Mouse (Mus musculus): ENCODE measurements around the gene Tchhl1.

The Tchhl1 gene

GRCm38 (mm10) chr3:93499129-93499528 lies 30.6 kb downstream of the Tchhl1 start:
- in situ Hi-C loops (cut with MboI; ENCODE audit: low sequenced_read_pairs): loop anchor here (25.0 kb wide), 1 partner anchor 137 kb away; no protein-coding TSS in a partner anchor

GRCm38 (mm10) chr3:93504536-93505189 lies 36.1 kb downstream of the Tchhl1 start:
- in situ Hi-C loops (cut with MboI; ENCODE audit: low sequenced_read_pairs): no loop called here

GRCm38 (mm10) chr3:93505960-93506863 lies 37.7 kb downstream of the Tchhl1 start:
- in situ Hi-C loops (cut with MboI; ENCODE audit: low sequenced_read_pairs): no loop called here

- in situ Hi-C loops (cut with MboI; ENCODE audit: low sequenced_read_pairs): no loop called here
Observed at GRCm38 (mm10) chr3:93506881-93507325, 38.3 kb downstream of the Tchhl1 start.

GRCm38 (mm10) chr3:93509301-93509700 lies 40.7 kb downstream of the Tchhl1 start:
- in situ Hi-C loops (cut with MboI; ENCODE audit: low sequenced_read_pairs): no loop called here

- in situ Hi-C loops (cut with MboI; ENCODE audit: low sequenced_read_pairs): no loop called here
Observed at GRCm38 (mm10) chr3:93511036-93511435, 42.5 kb downstream of the Tchhl1 start.

GRCm38 (mm10) chr3:93511801-93512200 lies 43.2 kb downstream of the Tchhl1 start:
- in situ Hi-C loops (cut with MboI; ENCODE audit: low sequenced_read_pairs): no loop called here

- in situ Hi-C loops (cut with MboI; ENCODE audit: low sequenced_read_pairs): no loop called here
Observed at GRCm38 (mm10) chr3:93512386-93513101, 44.0 kb downstream of the Tchhl1 start.

GRCm38 (mm10) chr3:93514628-93515027 lies 46.1 kb downstream of the Tchhl1 start:
- in situ Hi-C loops (cut with MboI; ENCODE audit: low sequenced_read_pairs): no loop called here

- in situ Hi-C loops (cut with MboI; ENCODE audit: low sequenced_read_pairs): no loop called here
Observed at GRCm38 (mm10) chr3:93517343-93517742, 48.8 kb downstream of the Tchhl1 start.

GRCm38 (mm10) chr3:93519856-93520329 lies 51.3 kb downstream of the Tchhl1 start:
- in situ Hi-C loops (cut with MboI; ENCODE audit: low sequenced_read_pairs): no loop called here

GRCm38 (mm10) chr3:93520330-93521193 lies 52.0 kb downstream of the Tchhl1 start, which contains the start of gene S100a11:
S100a11 (plus strand) TSS chr3:93520488.
- in situ Hi-C loops (cut with MboI; ENCODE audit: low sequenced_read_pairs): no loop called here
